Mouse (Mus musculus) lung, adult 2 months (tissue): ENCODE measurements around the gene Cox6a1.

Source experiments
- CTCF ChIP-seq: fragments of 200-500 bp; IDR thresholded peaks from 2 replicates; pipeline ENCODE4 v1.5.1; 2011; ENCODE audit warnings: mild to moderate bottlenecking, low read length, control low read depth; ENCODE audit not compliant: insufficient read depth
- POLR2A ChIP-seq: fragments of 200-500 bp; IDR thresholded peaks from 2 replicates; pipeline ENCODE4 v1.6.1; 2011; ENCODE audit warnings: low read depth, mild to moderate bottlenecking, control low read depth, low read length, borderline replicate concordance; ENCODE audit errors: extremely low read depth

GRCm38 (mm10) chr5:115362819-115363714 lies 14.3 kb upstream of the Cox6a1 start:
- TF ChIP-seq CTCF = no peak
- TF ChIP-seq POLR2A = no peak
